Mouse (Mus musculus) stomach, postnatal 0 days (tissue): ENCODE data around the gene Slc12a6. TPM values are rescaled to one million over a fixed set of nuclear protein-coding genes. Genes with fewer than 3 reads are reported as not detected.
A peak's percentile ranks its signal among the peaks of the same experiment; 100 is the strongest.

Experiments
- ATAC-seq: fragments of 200-750 bp; cut with Nextera tagmentation; 2 replicates; pipeline ENCODE4 v1.8.0; 2017; ENCODE audit not compliant: low FRiP score, low TSS enrichment
- DNase-seq: peaks from one replicate; pipeline ENCODE4 v3.0.0-alpha.2; 2016; ENCODE audit warnings: low spot score
- H3K27ac ChIP-seq: fragments of 300-500 bp; sonication (generic); replicated peaks from 2 replicates; pipeline ENCODE4 v1.5.1; 2014; ENCODE audit warnings: mild to moderate bottlenecking, control low read depth
- H3K27me3 ChIP-seq: fragments of 300-500 bp; sonication (generic); 2 replicates; pipeline ENCODE4 v1.6.1; 2014; ENCODE audit warnings: low read length; ENCODE audit not compliant: control insufficient read depth, insufficient read depth
- H3K36me3 ChIP-seq: fragments of 300-500 bp; sonication (generic); 2 replicates; pipeline ENCODE4 v1.6.1; 2014; ENCODE audit warnings: low read length, mixed read lengths; ENCODE audit not compliant: control insufficient read depth, insufficient read depth
- H3K4me1 ChIP-seq: fragments of 300-500 bp; sonication (generic); replicated peaks from 2 replicates; pipeline ENCODE4 v1.6.1; 2014; ENCODE audit warnings: antibody characterized with exemption; ENCODE audit not compliant: control insufficient read depth, insufficient read depth
- H3K4me2 ChIP-seq: fragments of 300-500 bp; sonication (generic); replicated peaks from 2 replicates; pipeline ENCODE4 v1.6.1; 2014; ENCODE audit warnings: low read depth, mild to moderate bottlenecking, control low read depth, moderate library complexity
- H3K4me3 ChIP-seq: fragments of 300-500 bp; sonication (generic); 2 replicates; pipeline ENCODE4 v1.5.1; 2014; ENCODE audit warnings: low read depth, low read length, control low read depth
- H3K9ac ChIP-seq: fragments of 300-500 bp; sonication (generic); 2 replicates; pipeline ENCODE4 v1.6.1; 2014; ENCODE audit warnings: mild to moderate bottlenecking, low read length, control low read depth, mixed read lengths
- H3K9me3 ChIP-seq: fragments of 300-500 bp; sonication (generic); 2 replicates; pipeline ENCODE4 v1.6.1; 2016; ENCODE audit warnings: low read length; ENCODE audit not compliant: control insufficient read depth
- CTCF ChIP-seq: IDR thresholded peaks from 2 replicates; pipeline ENCODE4 v1.5.1; 2016; ENCODE audit warnings: antibody characterized with exemption, low read depth, mild to moderate bottlenecking, moderate library complexity
- EP300 ChIP-seq: optimal IDR thresholded peaks from 2 replicates; pipeline ENCODE3; 2016; ENCODE audit warnings: antibody characterized with exemption
- WGBS: fragments of 180-500 bp; shearing (Covaris S2); extraction: QIAGEN DNeasy Blood & Tissue Kit; methylation state at CpG from one replicate; pipeline ENCODE4 v1.1.7; 2014; 5-methylcytosine and 5-hydroxymethylcytosine counted together
- polyA plus RNA-seq: library from polyadenylated mRNA; unstranded; fragments of >200 nt; fragmentation: Nextera tagmentation; extraction: Ambion mirVana; gene quantifications from 2 replicates; pipeline ENCODE4 v1.2.1, GENCODE M21; 2015

The Slc12a6 gene
- polyA plus RNA-seq, 1 experiment from 2014 or later = 5.4 TPM

GRCm38 (mm10) chr2:112341117-112341516, 75.5 kb downstream of the Slc12a6 start:
- Histone ChIP-seq H3K4me1 (no peaks in the 10 kb centered on the region), H3K36me3 (peaks cover 6% of the 10 kb centered on the region; the same call in 1 of the 2 replicates), H3K4me2 (no peak overlapping the region), H3K9me3 (no peaks in the 10 kb centered on the region), H3K27ac (no peak overlapping the region), H3K27me3 (no peaks in the 10 kb centered on the region), H3K4me3 (no peak overlapping the region), H3K9ac (no peak overlapping the region)
- ATAC-seq (no peak), DNase-seq (no peak)
- WGBS = 69% methylated on average over 3 of the region's 3 CpGs
- no peak for TF ChIP-seq CTCF
- no peak for TF ChIP-seq EP300

GRCm38 (mm10) chr2:112348246-112348645, 82.6 kb downstream of the Slc12a6 start:
- DNase-seq (no peak), ATAC-seq (no peak)
- TF ChIP-seq CTCF (no peak), EP300 (no peak)
- Histone ChIP-seq H3K4me1 (no peaks in the 10 kb centered on the region), H3K4me2 (no peak overlapping the region), H3K9ac (no peak overlapping the region), H3K27me3 (no peaks in the 10 kb centered on the region), H3K27ac (no peak overlapping the region), H3K4me3 (no peak overlapping the region), H3K36me3 (peaks cover 12% of the 10 kb centered on the region), H3K9me3 (no peaks in the 10 kb centered on the region)
- 85% methylated on average over 3 of the region's 3 CpGs for WGBS

- no peak overlapping the region for H3K4me3 ChIP-seq
- TF ChIP-seq EP300 = no peak
- no peak for TF ChIP-seq CTCF
- H3K27me3 ChIP-seq = no peaks in the 10 kb centered on the region
- DNase-seq (no peak), ATAC-seq (no peak)
- 90% methylated on average over 7 of the region's 7 CpGs for WGBS
- no peak overlapping the region for H3K27ac ChIP-seq
- H3K4me1 ChIP-seq = no peaks in the 10 kb centered on the region
- no peak overlapping the region for H3K9ac ChIP-seq
- no peak overlapping the region for H3K4me2 ChIP-seq
- peaks cover 14% of the 10 kb centered on the region for H3K36me3 ChIP-seq
- H3K9me3 ChIP-seq = no peaks in the 10 kb centered on the region
These were observed 88.2 kb downstream of the Slc12a6 start for GRCm38 (mm10) chr2:112353685-112354455.

GRCm38 (mm10) chr2:112359611-112360010, 94.0 kb downstream of the Slc12a6 start:
- Histone ChIP-seq H3K9me3 (no peaks in the 10 kb centered on the region), H3K4me1 (no peaks in the 10 kb centered on the region), H3K4me3 (no peak overlapping the region), H3K36me3 (peaks cover 17% of the 10 kb centered on the region), H3K9ac (no peak overlapping the region), H3K27me3 (no peaks in the 10 kb centered on the region), H3K27ac (no peak overlapping the region), H3K4me2 (no peak overlapping the region)
- ATAC-seq (peak; percentile 53; the same call in 1 of the 2 replicates), DNase-seq (no peak)
- 22% methylated on average over 2 of the region's 2 CpGs for WGBS
- TF ChIP-seq CTCF (no peak), EP300 (no peak)

GRCm38 (mm10) chr2:112360012-112360780, 94.6 kb downstream of the Slc12a6 start:
- no peak overlapping the region for H3K4me2 ChIP-seq
- TF ChIP-seq EP300 (no peak), CTCF (no peak)
- H3K4me1 ChIP-seq = no peaks in the 10 kb centered on the region
- 73% methylated on average over 12 of the region's 12 CpGs for WGBS
- ATAC-seq (no peak), DNase-seq (no peak)
- peaks cover 17% of the 10 kb centered on the region for H3K36me3 ChIP-seq
- no peak overlapping the region for H3K4me3 ChIP-seq
- H3K27me3 ChIP-seq = no peaks in the 10 kb centered on the region
- H3K9ac ChIP-seq = no peak overlapping the region
- no peak overlapping the region for H3K27ac ChIP-seq
- no peaks in the 10 kb centered on the region for H3K9me3 ChIP-seq

GRCm38 (mm10) chr2:112360781-112361169, 95.2 kb downstream of the Slc12a6 start:
- Histone ChIP-seq H3K36me3 (peaks cover 17% of the 10 kb centered on the region), H3K4me3 (no peak overlapping the region), H3K4me1 (no peaks in the 10 kb centered on the region), H3K27ac (no peak overlapping the region), H3K9me3 (no peaks in the 10 kb centered on the region), H3K9ac (no peak overlapping the region), H3K4me2 (no peak overlapping the region), H3K27me3 (no peaks in the 10 kb centered on the region)
- WGBS = 85% methylated on average over 2 of the region's 2 CpGs
- TF ChIP-seq CTCF = no peak
- TF ChIP-seq EP300 = no peak
- no peak for ATAC-seq
- no peak for DNase-seq
